Mouse (Mus musculus) heart, postnatal 0 days (tissue): ENCODE results near the gene Antxr2. TPM values are rescaled to one million over a fixed set of nuclear protein-coding genes. Genes with fewer than 3 reads are reported as not detected.

Experiments
- ATAC-seq: fragments of 200-750 bp; cut with Nextera tagmentation; 2 replicates; pipeline ENCODE4 v1.8.0; 2017; ENCODE audit warnings: low read depth, moderate number of reproducible peaks, moderate library complexity; ENCODE audit not compliant: insufficient read depth
- DNase-seq: peaks from one replicate; pipeline ENCODE4 v3.0.0-alpha.2; 2016; ENCODE audit warnings: low spot score
- H3K27ac ChIP-seq: fragments of 300-500 bp; sonication (generic); 2 replicates; pipeline ENCODE4 v1.5.1; 2014; ENCODE audit warnings: low read depth, mild to moderate bottlenecking
- H3K27me3 ChIP-seq: fragments of 300-500 bp; sonication (generic); 2 replicates; pipeline ENCODE4 v1.6.1; 2014; ENCODE audit warnings: low read length, mixed read lengths; ENCODE audit not compliant: control insufficient read depth, insufficient read depth
- H3K36me3 ChIP-seq: fragments of 300-500 bp; sonication (generic); replicated peaks from 2 replicates; pipeline ENCODE4 v1.6.1; 2014; ENCODE audit warnings: low read length, mixed read lengths; ENCODE audit not compliant: control insufficient read depth, insufficient read depth
- H3K4me1 ChIP-seq: fragments of 300-500 bp; sonication (generic); 2 replicates; pipeline ENCODE4 v1.6.1; 2014; ENCODE audit warnings: antibody characterized with exemption; ENCODE audit not compliant: control insufficient read depth, insufficient read depth
- H3K4me2 ChIP-seq: fragments of 300-500 bp; sonication (generic); 2 replicates; pipeline ENCODE4 v1.6.1; 2014; ENCODE audit warnings: low read depth, mild to moderate bottlenecking, low read length, moderate library complexity
- H3K4me3 ChIP-seq: fragments of 300-500 bp; sonication (generic); 2 replicates; pipeline ENCODE4 v1.5.1; 2014; ENCODE audit warnings: low read depth, low read length
- H3K9ac ChIP-seq: fragments of 300-500 bp; sonication (generic); replicated peaks from 2 replicates; pipeline ENCODE4 v1.6.1; 2014; ENCODE audit warnings: low read depth, low read length, mixed read lengths
- H3K9me3 ChIP-seq: fragments of 300-500 bp; sonication (generic); replicated peaks from 2 replicates; pipeline ENCODE4 v1.6.1; 2016; ENCODE audit warnings: low read length; ENCODE audit not compliant: control insufficient read depth
- CTCF ChIP-seq: IDR thresholded peaks from 2 replicates; pipeline ENCODE4 v1.5.1; 2016; ENCODE audit warnings: antibody characterized with exemption, control low read depth, low read depth
- EP300 ChIP-seq: IDR thresholded peaks from 2 replicates; pipeline ENCODE4 v1.6.1; 2016; ENCODE audit warnings: antibody characterized with exemption, low read depth
- WGBS: fragments of 180-500 bp; shearing (Covaris S2); extraction: QIAGEN DNeasy Blood & Tissue Kit; methylation state at CpG from one replicate; pipeline ENCODE4 v1.1.7; 2014; 5-methylcytosine and 5-hydroxymethylcytosine counted together
- polyA plus RNA-seq: library from polyadenylated mRNA; unstranded; fragments of >200 nt; fragmentation: Nextera tagmentation; extraction: Ambion mirVana; gene quantifications from 2 replicates; pipeline ENCODE4 v1.2.1, GENCODE M21; 2015
- total RNA-seq: library from RNA; depleted of rRNA; stranded (reverse); fragments of >200 nt; gene quantifications from 2 replicates; pipeline ENCODE4 v1.2.3, GENCODE M21; 2014; ENCODE audit warnings: low replicate concordance; rRNA removed

Antxr2 gene
- total RNA-seq (66.2 and 78.7 TPM in 2 replicates), polyA plus RNA-seq (48.6 and 49.9 TPM in 2 replicates)

DNA sequence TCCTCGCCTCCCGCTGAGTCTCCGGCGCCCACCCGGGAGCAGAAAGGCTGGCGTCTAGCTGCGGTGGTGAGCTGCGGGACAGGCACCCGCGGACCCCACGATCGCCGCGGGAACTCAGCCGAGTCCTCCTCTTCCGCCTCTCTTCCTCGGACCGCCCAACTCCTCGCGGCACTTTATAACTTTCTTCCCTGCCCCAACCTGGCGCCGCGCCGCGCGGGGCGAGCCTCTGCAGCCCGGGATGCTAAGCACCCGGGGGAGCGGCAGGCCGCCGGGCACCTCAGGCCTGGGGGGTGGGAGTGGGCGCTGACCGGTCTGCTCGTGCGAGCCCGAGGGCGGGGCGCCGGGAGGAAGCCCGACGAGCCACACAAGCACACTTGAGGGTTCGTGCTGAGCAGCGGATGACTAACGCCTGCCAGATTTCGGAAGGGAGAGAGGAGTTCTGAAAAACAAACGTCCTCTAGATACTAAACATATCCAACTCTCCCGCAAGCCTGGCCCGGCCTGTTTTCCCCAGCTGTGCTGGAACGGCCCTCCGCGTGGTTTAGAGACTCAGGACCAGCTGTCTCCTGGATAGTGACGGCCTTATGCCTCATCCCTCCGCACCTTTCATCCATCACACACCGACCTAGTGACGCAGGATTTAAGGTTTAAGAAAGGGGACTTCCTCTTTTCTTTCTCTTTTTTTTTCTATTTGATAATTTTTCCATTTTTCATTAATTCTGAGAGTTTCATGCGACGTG, at the start of gene Antxr2:
TSS of gene Antxr2 (minus strand) at position 142 of the 740 bp plus-strand sequence.
- peak within 1 kb of the TSS; percentile 86 for H3K9ac ChIP-seq
- peak within 1 kb of the TSS; percentile 84 for H3K4me2 ChIP-seq
- H3K4me3 ChIP-seq = peak within 1 kb of the TSS; percentile 75
- H3K27me3 ChIP-seq = no peaks in the 10 kb centered on the region
- WGBS = 2% methylated on average over 58 of the region's 58 CpGs
- DNase-seq (peak; percentile 73), ATAC-seq (peak; percentile 65)
- peak within 1 kb of the TSS; percentile 92 for H3K27ac ChIP-seq
- H3K4me1 ChIP-seq = peaks cover 18% of the 10 kb centered on the region
- H3K36me3 ChIP-seq = peaks cover 10% of the 10 kb centered on the region
- TF ChIP-seq CTCF (no peak), EP300 (no peak)
- H3K9me3 ChIP-seq = no peaks in the 10 kb centered on the region

DNA sequence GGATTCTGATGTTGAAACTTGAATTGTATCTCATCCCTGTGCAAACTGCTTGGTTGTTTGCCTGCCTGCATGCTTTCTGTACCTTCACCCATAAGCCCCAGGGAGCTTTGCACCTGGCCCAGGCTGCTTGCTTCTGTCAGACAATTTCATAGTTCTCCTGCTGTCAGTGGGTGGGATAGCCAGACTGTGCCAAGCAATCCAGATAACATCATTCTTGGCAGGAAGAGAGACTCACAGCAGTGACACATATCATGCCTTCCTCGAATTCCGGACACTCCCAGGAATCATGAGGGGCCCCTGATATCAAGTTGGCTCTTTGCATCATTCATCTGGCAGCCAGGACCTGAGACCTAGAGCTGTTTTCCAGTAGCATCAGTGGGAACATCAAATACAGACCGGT, 45.8 kb upstream of the Antxr2 start:
- Histone ChIP-seq H3K27ac (peak overlapping the region; percentile 7; the same call in 1 of the 2 replicates), H3K4me3 (no peak overlapping the region)
- 9% methylated on average over 3 of the region's 3 CpGs for WGBS

DNA sequence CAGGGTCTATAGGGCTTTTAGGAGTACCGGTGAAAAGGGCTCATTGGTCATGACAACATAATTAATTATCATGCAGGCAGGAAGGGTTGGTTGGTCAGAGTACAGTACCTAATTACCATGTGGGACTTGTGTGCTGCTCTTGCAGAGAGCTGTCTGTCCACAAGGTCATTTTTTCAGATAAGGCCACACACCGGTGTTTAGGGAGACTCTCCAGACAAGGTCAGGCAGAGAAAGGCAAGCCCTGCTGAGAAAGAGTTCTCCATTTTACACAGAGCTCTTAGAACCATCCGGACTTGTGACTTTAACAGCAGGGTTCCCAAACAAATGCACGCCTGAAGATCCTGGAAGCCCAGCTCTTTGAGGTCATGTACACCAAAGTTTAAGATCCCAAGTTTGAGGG, 38.3 kb upstream of the Antxr2 start:
- ATAC-seq (peak; percentile 87), DNase-seq (peak; percentile 70)
- Histone ChIP-seq H3K36me3 (no peaks in the 10 kb centered on the region), H3K27me3 (no peaks in the 10 kb centered on the region), H3K4me2 (no peak overlapping the region), H3K9ac (no peak overlapping the region), H3K27ac (peak overlapping the region; percentile 58), H3K4me1 (no peaks in the 10 kb centered on the region; the same call in 1 of the 2 replicates), H3K4me3 (no peak overlapping the region), H3K9me3 (no peaks in the 10 kb centered on the region)
- WGBS = 39% methylated on average over 4 of the region's 4 CpGs
- no peak for TF ChIP-seq EP300
- TF ChIP-seq CTCF = no peak

More for the DNA sequence above, 45.8 kb upstream of the Antxr2 start:
- Histone ChIP-seq H3K27me3 (no peaks in the 10 kb centered on the region), H3K4me2 (no peak overlapping the region), H3K4me1 (peaks cover 4% of the 10 kb centered on the region; the same call in 1 of the 2 replicates), H3K36me3 (no peaks in the 10 kb centered on the region), H3K9ac (no peak overlapping the region), H3K9me3 (no peaks in the 10 kb centered on the region)
- DNase-seq (peak; percentile 56), ATAC-seq (peak; percentile 87)
- TF ChIP-seq CTCF (no peak), EP300 (peak; percentile 54; the same call in 1 of the 2 replicates)

DNA sequence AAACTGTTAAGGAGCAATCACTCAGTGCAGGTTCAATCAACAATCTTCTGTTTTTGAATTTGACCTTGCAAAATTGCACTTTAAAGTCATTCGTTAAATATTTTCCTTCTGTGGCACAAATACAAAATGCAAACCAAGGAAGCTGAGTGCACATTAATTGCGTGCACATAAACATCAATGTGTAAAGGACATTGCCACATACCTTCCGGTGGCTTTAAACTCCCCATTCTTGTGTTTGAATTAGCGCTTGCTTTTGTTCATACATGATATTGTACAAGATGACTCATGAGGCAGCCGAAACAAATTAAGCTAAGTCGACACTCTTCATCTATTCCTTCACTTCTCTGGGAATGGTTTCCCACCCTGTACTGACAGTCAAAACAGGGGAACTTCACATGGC, 24.4 kb upstream of the Antxr2 start:
- no peak for TF ChIP-seq EP300
- TF ChIP-seq CTCF = no peak
- DNase-seq (no peak), ATAC-seq (no peak)
- no peaks in the 10 kb centered on the region for H3K9me3 ChIP-seq
- WGBS = 90% methylated on average over 6 of the region's 6 CpGs
- H3K27ac ChIP-seq = no peak overlapping the region
- no peaks in the 10 kb centered on the region for H3K36me3 ChIP-seq
- no peaks in the 10 kb centered on the region for H3K27me3 ChIP-seq
- no peak overlapping the region for H3K4me3 ChIP-seq
- H3K4me2 ChIP-seq = no peak overlapping the region
- H3K9ac ChIP-seq = no peak overlapping the region
- H3K4me1 ChIP-seq = no peaks in the 10 kb centered on the region

DNA sequence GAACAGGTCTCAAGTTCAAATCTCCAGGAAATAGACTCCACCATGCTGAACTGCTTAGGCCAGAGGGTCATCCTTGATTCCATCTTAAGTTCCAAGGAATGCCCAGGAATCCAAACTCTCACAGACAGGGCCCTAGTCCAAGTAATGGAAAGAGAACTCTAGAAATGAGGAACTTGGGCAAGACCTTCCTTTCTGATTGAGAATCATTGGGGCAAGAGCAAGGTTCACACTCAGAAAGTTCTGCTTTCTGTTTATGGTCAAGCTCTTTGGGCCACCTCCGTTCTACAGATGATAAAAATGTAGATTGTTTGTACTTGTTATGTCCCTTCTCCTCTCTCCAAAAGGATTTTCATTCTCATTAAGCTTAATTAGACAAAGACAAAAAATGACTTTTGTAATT, 24.0 kb upstream of the Antxr2 start:
- ATAC-seq = no peak
- no peak overlapping the region for H3K27ac ChIP-seq
- no peaks in the 10 kb centered on the region for H3K27me3 ChIP-seq
- no peaks in the 10 kb centered on the region for H3K9me3 ChIP-seq
- no peak overlapping the region for H3K4me2 ChIP-seq
- 85% methylated on average over 1 of the region's 1 CpGs for WGBS
- H3K4me1 ChIP-seq = no peaks in the 10 kb centered on the region
- no peak for DNase-seq
- no peak overlapping the region for H3K9ac ChIP-seq
- no peak overlapping the region for H3K4me3 ChIP-seq
- TF ChIP-seq EP300 = no peak
- H3K36me3 ChIP-seq = no peaks in the 10 kb centered on the region
